Mouse (Mus musculus) forebrain, embryonic 12.5 days (tissue): ENCODE data around the gene Dnaja2. TPM values are rescaled to one million over a fixed set of nuclear protein-coding genes. Genes with fewer than 3 reads are reported as not detected.

Experiments
- ATAC-seq: fragments of 200-750 bp; cut with Nextera tagmentation; 2 replicates; pipeline ENCODE4 v1.8.0; 2017; ENCODE audit warnings: moderate TSS enrichment; ENCODE audit not compliant: low FRiP score
- H3K27ac ChIP-seq: fragments of 300-500 bp; sonication (generic); 2 replicates; pipeline ENCODE4 v1.5.1; 2016; ENCODE audit warnings: mild to moderate bottlenecking
- H3K27me3 ChIP-seq: fragments of 300-500 bp; sonication (generic); 2 replicates; pipeline ENCODE4 v1.6.1; 2016; ENCODE audit warnings: mild to moderate bottlenecking
- H3K36me3 ChIP-seq: fragments of 300-500 bp; sonication (generic); replicated peaks from 2 replicates; pipeline ENCODE4 v1.6.1; 2016; ENCODE audit warnings: mild to moderate bottlenecking
- H3K4me1 ChIP-seq: fragments of 300-500 bp; sonication (generic); 2 replicates; pipeline ENCODE4 v1.6.1; 2016
- H3K4me2 ChIP-seq: fragments of 300-500 bp; sonication (generic); 2 replicates; pipeline ENCODE4 v1.6.1; 2016; ENCODE audit warnings: mild to moderate bottlenecking, moderate library complexity
- H3K4me3 ChIP-seq: fragments of 300-500 bp; sonication (generic); replicated peaks from 2 replicates; pipeline ENCODE4 v1.5.1; 2016; ENCODE audit warnings: mild to moderate bottlenecking
- H3K9ac ChIP-seq: fragments of 300-500 bp; sonication (generic); 2 replicates; pipeline ENCODE4 v1.6.1; 2016; ENCODE audit warnings: mild to moderate bottlenecking
- H3K9me3 ChIP-seq: fragments of 300-500 bp; sonication (generic); 2 replicates; pipeline ENCODE4 v1.6.1; 2016
- WGBS: fragments of 180-500 bp; shearing (Covaris S2); methylation state at CpG from one replicate; pipeline ENCODE4 v1.1.7; 2016; 5-methylcytosine and 5-hydroxymethylcytosine counted together
- polyA plus RNA-seq: library from polyadenylated mRNA; unstranded; fragments of >200 nt; fragmentation: Nextera tagmentation; extraction: Ambion mirVana; gene quantifications from 2 replicates; pipeline ENCODE4 v1.2.1, GENCODE M21; 2016

The Dnaja2 gene
- polyA plus RNA-seq, 1 experiment from 2014 or later, result 167 TPM

DNA sequence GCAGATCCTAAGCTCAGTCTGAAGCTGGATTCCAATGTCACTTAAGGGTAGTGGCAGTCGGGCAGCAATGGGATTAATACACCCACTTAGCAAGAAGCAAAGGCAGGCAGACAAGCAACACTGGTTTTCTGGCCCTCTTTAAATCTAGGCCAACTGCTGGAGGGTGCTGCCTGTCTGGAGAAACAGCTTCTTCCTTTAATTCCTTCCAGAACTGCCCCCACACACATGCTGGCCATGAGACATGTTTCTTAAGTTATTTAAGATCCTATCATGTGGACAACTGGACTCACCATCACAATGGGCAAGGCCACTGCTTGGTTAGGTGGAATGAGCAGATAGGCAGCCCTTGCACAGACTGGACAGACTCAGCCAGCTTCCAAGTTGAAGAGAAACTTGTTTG is 21.0 kb downstream of the Dnaja2 start:
- H3K4me3 ChIP-seq, result no peak overlapping the region
- peaks cover 50% of the 10 kb centered on the region for H3K36me3 ChIP-seq
- no peaks in the 10 kb centered on the region for H3K27me3 ChIP-seq
- H3K4me1 ChIP-seq, result no peaks in the 10 kb centered on the region
- no peak overlapping the region for H3K9ac ChIP-seq
- H3K4me2 ChIP-seq, result no peak overlapping the region
- 83% methylated on average over 1 of the region's 1 CpGs for WGBS
- H3K27ac ChIP-seq, result no peak overlapping the region
- no peaks in the 10 kb centered on the region for H3K9me3 ChIP-seq
- no peak for ATAC-seq

- no peaks in the 10 kb centered on the region for H3K27me3 ChIP-seq
- no peak overlapping the region for H3K4me3 ChIP-seq
- H3K27ac ChIP-seq, result no peak overlapping the region
- peaks cover 42% of the 10 kb centered on the region for H3K36me3 ChIP-seq
- no peak overlapping the region for H3K9ac ChIP-seq
- WGBS, result 93% methylated on average over 2 of the region's 2 CpGs
- ATAC-seq, result no peak
- no peaks in the 10 kb centered on the region for H3K4me1 ChIP-seq
- H3K4me2 ChIP-seq, result no peak overlapping the region
- no peaks in the 10 kb centered on the region for H3K9me3 ChIP-seq
Measured at GRCm38 (mm10) chr8:85533434-85533833, 21.7 kb downstream of the Dnaja2 start.

DNA sequence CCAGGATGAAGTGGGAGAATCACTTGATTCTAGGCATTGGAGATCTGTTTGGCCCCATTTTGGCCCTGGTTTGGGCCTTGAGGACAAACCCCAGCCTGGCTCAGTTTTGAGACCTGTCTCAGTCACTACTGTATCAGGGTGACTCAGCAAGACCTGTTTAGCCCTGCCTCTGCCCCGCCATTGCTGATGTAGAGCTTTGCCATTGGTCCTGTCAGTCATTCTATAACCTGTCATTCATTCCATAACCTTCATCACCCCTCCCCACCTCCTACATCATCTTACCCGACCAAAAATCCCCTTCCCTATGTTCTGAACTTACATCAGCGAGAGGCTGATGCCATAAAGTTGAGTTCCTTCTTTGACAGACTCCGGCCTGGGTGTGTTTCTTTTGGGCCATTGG is 22.3 kb downstream of the Dnaja2 start:
- no peaks in the 10 kb centered on the region for H3K27me3 ChIP-seq
- ATAC-seq, result no peak
- H3K36me3 ChIP-seq, result peaks cover 36% of the 10 kb centered on the region
- H3K4me1 ChIP-seq, result no peaks in the 10 kb centered on the region
- H3K4me3 ChIP-seq, result no peak overlapping the region
- no peaks in the 10 kb centered on the region for H3K9me3 ChIP-seq
- H3K4me2 ChIP-seq, result no peak overlapping the region
- 87% methylated on average over 4 of the region's 4 CpGs for WGBS
- H3K27ac ChIP-seq, result no peak overlapping the region
- no peak overlapping the region for H3K9ac ChIP-seq

GRCm38 (mm10) chr8:85531471-85531870 is 23.7 kb downstream of the Dnaja2 start:
- H3K4me3 ChIP-seq, result no peak overlapping the region
- H3K27me3 ChIP-seq, result no peaks in the 10 kb centered on the region
- H3K27ac ChIP-seq, result no peak overlapping the region
- no peak overlapping the region for H3K4me2 ChIP-seq
- H3K9me3 ChIP-seq, result no peaks in the 10 kb centered on the region
- WGBS, result 95% methylated on average over 3 of the region's 3 CpGs
- no peak overlapping the region for H3K9ac ChIP-seq
- H3K36me3 ChIP-seq, result peaks cover 27% of the 10 kb centered on the region
- ATAC-seq, result no peak
- no peaks in the 10 kb centered on the region for H3K4me1 ChIP-seq

GRCm38 (mm10) chr8:85530717-85531116 is 24.4 kb downstream of the Dnaja2 start:
- Histone ChIP-seq H3K4me3 (no peak overlapping the region), H3K27me3 (no peaks in the 10 kb centered on the region), H3K4me2 (no peak overlapping the region), H3K36me3 (peaks cover 24% of the 10 kb centered on the region), H3K4me1 (no peaks in the 10 kb centered on the region), H3K27ac (no peak overlapping the region), H3K9ac (no peak overlapping the region), H3K9me3 (no peaks in the 10 kb centered on the region)
- WGBS, result 97% methylated on average over 1 of the region's 1 CpGs
- no peak for ATAC-seq

GRCm38 (mm10) chr8:85528959-85529358 is 26.2 kb downstream of the Dnaja2 start:
- no peak overlapping the region for H3K9ac ChIP-seq
- no peak overlapping the region for H3K4me2 ChIP-seq
- no peak overlapping the region for H3K27ac ChIP-seq
- no peaks in the 10 kb centered on the region for H3K4me1 ChIP-seq
- no peak for ATAC-seq
- WGBS, result 82% methylated on average over 3 of the region's 3 CpGs
- H3K9me3 ChIP-seq, result no peaks in the 10 kb centered on the region
- no peaks in the 10 kb centered on the region for H3K27me3 ChIP-seq
- no peak overlapping the region for H3K4me3 ChIP-seq
- H3K36me3 ChIP-seq, result peaks cover 27% of the 10 kb centered on the region

DNA sequence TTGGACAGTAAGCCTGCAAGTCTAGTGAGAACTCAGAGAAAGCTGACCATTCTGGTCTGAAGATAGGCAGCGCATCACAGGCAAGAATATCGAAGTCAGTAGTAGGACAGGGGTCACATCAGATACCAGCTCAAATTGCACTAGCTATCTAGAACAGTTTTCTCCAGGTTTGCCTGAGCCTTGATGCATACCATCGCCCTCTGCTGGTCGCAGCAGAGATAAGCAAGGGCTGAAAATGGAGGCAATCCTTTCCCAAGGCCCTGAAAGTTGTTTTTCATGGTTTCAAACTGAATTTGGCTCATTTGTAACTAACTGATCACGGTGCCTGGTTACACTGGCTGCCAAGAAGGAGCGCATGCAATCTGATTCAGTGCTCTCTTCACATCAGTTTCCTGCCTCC is 29.0 kb downstream of the Dnaja2 start:
- Histone ChIP-seq H3K27ac (no peak overlapping the region), H3K27me3 (no peaks in the 10 kb centered on the region), H3K4me1 (no peaks in the 10 kb centered on the region), H3K9ac (no peak overlapping the region), H3K4me2 (no peak overlapping the region), H3K4me3 (no peak overlapping the region), H3K9me3 (no peaks in the 10 kb centered on the region), H3K36me3 (peaks cover 50% of the 10 kb centered on the region)
- ATAC-seq, result no peak
- WGBS, result 41% methylated on average over 6 of the region's 6 CpGs

DNA sequence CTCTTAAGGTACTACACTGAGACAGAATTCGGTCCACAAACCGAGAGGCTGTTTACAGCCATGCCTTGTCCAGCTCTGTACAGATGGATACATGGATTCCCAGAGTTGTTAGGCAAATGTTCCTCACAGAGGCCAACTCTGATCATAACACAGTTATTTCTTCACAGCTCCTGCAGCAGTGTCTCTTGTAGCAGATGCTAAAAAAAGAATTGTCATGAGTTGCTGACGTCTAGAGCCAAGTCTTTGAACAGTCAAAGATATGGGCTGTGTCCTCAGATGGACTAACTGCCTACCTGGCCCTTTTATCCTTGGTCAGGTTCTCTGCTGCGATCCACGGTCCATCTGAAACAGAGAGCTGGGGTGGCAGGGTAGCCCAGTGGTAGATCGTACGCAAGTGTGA is 31.1 kb downstream of the Dnaja2 start:
- no peak overlapping the region for H3K4me3 ChIP-seq
- H3K4me1 ChIP-seq, result no peaks in the 10 kb centered on the region
- no peaks in the 10 kb centered on the region for H3K9me3 ChIP-seq
- H3K27ac ChIP-seq, result no peak overlapping the region
- WGBS, result 95% methylated on average over 7 of the region's 7 CpGs
- no peaks in the 10 kb centered on the region for H3K27me3 ChIP-seq
- no peak overlapping the region for H3K4me2 ChIP-seq
- no peak for ATAC-seq
- peaks cover 64% of the 10 kb centered on the region for H3K36me3 ChIP-seq
- no peak overlapping the region for H3K9ac ChIP-seq

DNA sequence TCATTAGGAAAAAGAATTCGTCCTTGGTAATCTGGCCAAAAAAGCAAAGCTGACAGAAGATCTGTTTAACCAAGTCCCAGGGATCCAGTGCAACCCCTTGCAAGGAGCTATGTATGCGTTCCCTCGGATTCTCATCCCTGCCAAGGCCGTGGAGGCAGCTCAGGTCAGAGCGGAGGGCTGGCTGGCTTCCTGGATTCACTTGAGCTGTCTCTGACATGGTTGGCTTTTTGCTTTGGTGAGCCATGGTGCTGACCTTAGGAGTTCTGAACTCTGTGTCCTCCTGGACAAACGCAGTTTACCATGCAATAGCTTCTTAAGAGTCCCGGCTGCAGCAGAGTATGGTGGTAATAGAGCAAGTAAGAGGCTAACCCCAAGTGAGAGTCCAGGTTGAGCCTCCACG is 33.8 kb downstream of the Dnaja2 start:
- no peak overlapping the region for H3K4me3 ChIP-seq
- H3K27ac ChIP-seq, result no peak overlapping the region
- no peaks in the 10 kb centered on the region for H3K27me3 ChIP-seq
- no peaks in the 10 kb centered on the region for H3K4me1 ChIP-seq
- H3K9ac ChIP-seq, result no peak overlapping the region
- H3K4me2 ChIP-seq, result no peak overlapping the region
- WGBS, result 93% methylated on average over 8 of the region's 8 CpGs
- no peaks in the 10 kb centered on the region for H3K9me3 ChIP-seq
- peaks cover 77% of the 10 kb centered on the region for H3K36me3 ChIP-seq
- ATAC-seq, result no peak

DNA sequence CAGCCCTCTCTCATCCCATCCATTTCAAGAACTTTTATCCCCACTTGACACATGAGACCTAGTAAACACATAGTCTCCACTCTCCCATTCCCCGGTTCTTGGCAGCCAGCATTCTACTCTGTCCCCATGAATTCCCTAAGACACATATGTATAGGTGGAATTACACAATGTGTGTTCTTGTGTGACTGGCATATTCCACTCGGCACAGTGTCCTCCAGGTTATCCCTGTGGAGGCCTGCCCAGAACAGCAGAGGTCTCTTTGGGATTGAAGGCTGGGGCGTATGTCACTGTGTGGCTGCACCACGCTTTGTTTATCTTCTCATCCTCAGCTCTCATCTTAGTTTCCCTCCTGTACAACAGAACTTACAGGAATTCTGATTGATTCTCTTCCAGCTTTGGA is 34.6 kb downstream of the Dnaja2 start:
- ATAC-seq, result no peak
- H3K9ac ChIP-seq, result no peak overlapping the region
- WGBS, result 96% methylated on average over 4 of the region's 4 CpGs
- H3K4me3 ChIP-seq, result no peak overlapping the region
- H3K4me1 ChIP-seq, result no peaks in the 10 kb centered on the region
- H3K27me3 ChIP-seq, result no peaks in the 10 kb centered on the region
- H3K4me2 ChIP-seq, result no peak overlapping the region
- peaks cover 81% of the 10 kb centered on the region for H3K36me3 ChIP-seq
- H3K9me3 ChIP-seq, result no peaks in the 10 kb centered on the region
- H3K27ac ChIP-seq, result no peak overlapping the region

DNA sequence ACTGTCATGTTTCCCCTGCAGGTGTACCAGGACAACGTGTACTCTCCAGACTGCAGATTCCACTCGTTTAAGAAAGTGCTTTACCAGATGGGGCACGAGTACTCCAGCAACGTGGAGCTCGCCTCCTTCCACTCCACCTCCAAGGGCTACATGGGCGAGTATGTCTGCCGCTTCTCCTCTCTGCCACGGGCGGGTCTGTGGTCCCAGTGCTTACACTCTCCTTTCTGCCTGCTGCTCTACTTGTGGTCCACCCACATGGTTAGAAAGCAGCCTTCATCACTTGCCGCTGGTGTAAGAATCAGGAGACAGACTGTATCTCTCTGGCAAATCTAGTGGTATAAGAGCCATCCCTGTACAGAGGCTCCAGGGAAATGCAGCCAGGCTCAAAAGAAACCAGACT is 37.2 kb downstream of the Dnaja2 start:
- no peak overlapping the region for H3K9ac ChIP-seq
- peaks cover 81% of the 10 kb centered on the region for H3K36me3 ChIP-seq
- ATAC-seq, result no peak
- 93% methylated on average over 10 of the region's 10 CpGs for WGBS
- H3K27me3 ChIP-seq, result no peaks in the 10 kb centered on the region
- no peaks in the 10 kb centered on the region for H3K4me1 ChIP-seq
- H3K9me3 ChIP-seq, result no peaks in the 10 kb centered on the region
- no peak overlapping the region for H3K4me3 ChIP-seq
- H3K27ac ChIP-seq, result no peak overlapping the region
- no peak overlapping the region for H3K4me2 ChIP-seq

DNA sequence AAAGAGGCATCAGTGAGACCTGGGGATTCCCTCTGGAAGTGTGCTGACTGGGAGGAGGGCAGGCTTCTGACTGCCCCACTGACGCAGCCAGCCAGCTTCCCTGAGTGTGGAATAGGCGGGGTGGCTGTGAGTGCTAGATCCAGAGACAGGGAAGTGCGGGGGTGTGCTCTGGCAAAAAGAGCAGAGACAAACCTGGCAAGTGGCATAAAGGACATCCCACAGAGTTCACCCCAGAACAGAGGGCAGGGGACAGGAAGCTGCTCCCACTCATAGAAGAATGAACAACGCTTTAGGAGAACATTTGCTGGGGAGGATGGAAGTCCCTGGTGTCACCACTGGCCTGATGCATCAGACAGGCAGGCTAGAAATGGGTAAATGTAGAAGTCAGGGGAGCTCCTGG is 37.8 kb downstream of the Dnaja2 start:
- ATAC-seq, result no peak
- Histone ChIP-seq H3K9ac (no peak overlapping the region), H3K4me1 (no peaks in the 10 kb centered on the region), H3K9me3 (no peaks in the 10 kb centered on the region), H3K27me3 (no peaks in the 10 kb centered on the region), H3K4me3 (no peak overlapping the region), H3K27ac (no peak overlapping the region), H3K4me2 (no peak overlapping the region), H3K36me3 (peaks cover 77% of the 10 kb centered on the region)
- WGBS, result 91% methylated on average over 4 of the region's 4 CpGs

DNA sequence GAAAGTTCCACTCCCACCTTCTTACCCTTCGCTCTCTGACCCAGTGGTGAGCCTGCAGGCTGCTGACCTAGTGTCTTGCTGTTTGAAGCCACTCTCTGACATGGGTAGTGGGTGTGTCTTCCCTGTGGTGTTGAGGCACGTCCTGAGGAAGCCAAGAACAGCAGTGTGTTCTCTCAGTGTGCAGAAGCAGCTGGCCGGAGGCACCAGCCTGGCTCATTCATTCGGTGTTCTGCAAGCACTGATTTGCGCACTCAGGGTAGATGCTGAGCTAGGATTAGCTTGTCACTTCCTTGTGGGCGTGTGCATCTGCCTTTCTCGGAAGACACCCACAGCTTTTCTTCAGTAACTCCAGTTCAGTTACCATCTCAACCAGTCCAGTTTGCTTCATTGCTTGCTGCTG is 39.8 kb downstream of the Dnaja2 start:
- Histone ChIP-seq H3K27me3 (no peaks in the 10 kb centered on the region), H3K4me2 (no peak overlapping the region), H3K27ac (no peak overlapping the region), H3K4me1 (no peaks in the 10 kb centered on the region), H3K9ac (no peak overlapping the region), H3K36me3 (peaks cover 76% of the 10 kb centered on the region), H3K4me3 (no peak overlapping the region), H3K9me3 (no peaks in the 10 kb centered on the region)
- 79% methylated on average over 7 of the region's 7 CpGs for WGBS
- ATAC-seq, result no peak

DNA sequence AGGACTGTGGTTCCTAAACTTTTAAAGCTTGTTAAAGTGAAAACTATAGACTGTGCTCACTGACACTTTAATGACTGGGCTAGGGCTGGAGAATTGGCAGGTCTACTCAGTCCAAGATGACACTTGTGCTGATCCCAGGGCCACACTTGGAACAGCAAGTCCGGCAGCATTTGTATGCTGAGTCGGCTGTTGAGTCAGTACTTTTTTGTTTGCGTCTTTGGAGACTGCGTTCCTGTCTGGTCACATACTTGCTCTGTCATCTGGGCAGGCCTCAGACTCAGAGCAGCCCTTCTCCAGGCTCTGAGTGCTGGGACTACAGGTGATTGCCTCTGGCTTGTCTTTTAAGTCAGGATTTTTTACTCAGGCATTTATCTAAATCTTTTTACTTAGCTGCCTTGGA is 41.9 kb downstream of the Dnaja2 start:
- H3K4me3 ChIP-seq, result no peak overlapping the region
- H3K27ac ChIP-seq, result no peak overlapping the region
- H3K4me1 ChIP-seq, result no peaks in the 10 kb centered on the region
- peaks cover 84% of the 10 kb centered on the region for H3K36me3 ChIP-seq
- no peaks in the 10 kb centered on the region for H3K9me3 ChIP-seq
- 87% methylated on average over 4 of the region's 4 CpGs for WGBS
- no peak overlapping the region for H3K4me2 ChIP-seq
- H3K9ac ChIP-seq, result no peak overlapping the region
- ATAC-seq, result no peak
- no peaks in the 10 kb centered on the region for H3K27me3 ChIP-seq
